In genomic region chr12:99010044-99010443, GRCm38 (mm10) we compare ENCODE assay signal across 24 mouse cellular contexts.
DNase-seq lines count a peak whose midpoint lies in the region; ATAC-seq and TF ChIP-seq lines count a peak whose summit lies in the region.
"Had no signal": no experiment of that assay in that cellular context is flagged by ENCODE, and none has a peak within 500 bp of the region (broad histone marks: within the 10 kb centered on the region; RNA-seq: fewer than 3 reads in every experiment).

No protein-coding gene starts in this region.

- H3K4me1 ChIP-seq in forebrain, embryonic 10.5 days: peaks cover 55% of the 10 kb centered on the region
- peaks cover 11% of the 10 kb centered on the region for H3K4me1 ChIP-seq in forebrain, postnatal 0 days (ENCODE audit: insufficient read depth)
- peaks cover 8% of the 10 kb centered on the region for H3K4me1 ChIP-seq in testis, adult 2 months (ENCODE audit: control insufficient read depth, insufficient read depth, low read length)
- peaks cover 27% of the 10 kb centered on the region for H3K4me1 ChIP-seq in midbrain, embryonic 11.5 days (ENCODE audit: control insufficient read depth, insufficient read depth, low read length)
- H3K4me1 ChIP-seq: intestine, embryonic 15.5 days; liver, embryonic 13.5 days had no signal

- DNase-seq in forebrain, embryonic 10.5 days (ENCODE audit: extremely low spot score, low spot score): peak; percentile 26
- DNase-seq in forebrain, postnatal 0 days: no peak
- DNase-seq in testis, postnatal 10 days (ENCODE audit: low spot score): no peak
- peak; percentile 89 for DNase-seq in midbrain, embryonic 11.5 days (ENCODE audit: low spot score, missing footprints)
- no peak for DNase-seq in lung, postnatal 36 days
- DNase-seq in kidney, adult 9 months: no peak
- DNase-seq in kidney, adult 8-10 months: no peak
- DNase-seq: adrenal gland, postnatal 25 days; cerebellum, adult 2 months; gastrocnemius, postnatal 10 days; heart, adult 18-20 months; liver, embryonic 13.5 days; lung, embryonic 14.5 days; lung, postnatal 4 days; thymus, postnatal 4 days had no signal

- TF ChIP-seq CTCF in forebrain, postnatal 0 days (IDR thresholded peaks at IDR 0.05; ENCODE audit: low read depth): no peak
- TF ChIP-seq CTCF in testis, adult 2 months (IDR thresholded peaks at IDR 0.05; ENCODE audit: control insufficient read depth, insufficient read depth, insufficient replicate concordance, low read depth, low read length): no peak

- ATAC-seq in forebrain, postnatal 0 days: no peak
- no peak for ATAC-seq in midbrain, embryonic 11.5 days (ENCODE audit: low FRiP score)
- ATAC-seq: activated CD4-positive, CD25-positive, alpha-beta regulatory T cell, adult 4 months; intestine, embryonic 15.5 days had no signal

- H3K4me3 ChIP-seq in forebrain, embryonic 10.5 days: no peak overlapping the region
- H3K4me3 ChIP-seq in forebrain, postnatal 0 days (ENCODE audit: low read depth, low read length): no peak overlapping the region
- H3K4me3 ChIP-seq in testis, adult 2 months (ENCODE audit: control insufficient read depth, low read depth, low read length): peak overlapping the region; percentile 53
- no peak overlapping the region for H3K4me3 ChIP-seq in midbrain, embryonic 11.5 days (ENCODE audit: low read depth, low read length)
- H3K4me3 ChIP-seq: embryonic facial prominence, embryonic 12.5 days; erythroblast, embryonic 14.5 days; heart, embryonic 13.5 days; intestine, embryonic 15.5 days; limb, embryonic 12.5 days; liver, embryonic 13.5 days had no signal

- H3K9me3 ChIP-seq in forebrain, embryonic 10.5 days: peaks cover 8% of the 10 kb centered on the region; the same call in 1 of the 2 replicates
- H3K9me3 ChIP-seq in forebrain, postnatal 0 days (ENCODE audit: low read length): no peaks in the 10 kb centered on the region
- peaks cover 3% of the 10 kb centered on the region for H3K9me3 ChIP-seq in midbrain, embryonic 11.5 days (ENCODE audit: control insufficient read depth, low read length)
- H3K9me3 ChIP-seq: embryonic facial prominence, embryonic 12.5 days; G1E; heart, embryonic 13.5 days; intestine, embryonic 15.5 days; limb, embryonic 12.5 days; liver, embryonic 13.5 days had no signal

- H3K27ac ChIP-seq in forebrain, embryonic 10.5 days: peak overlapping the region; percentile 89
- no peak overlapping the region for H3K27ac ChIP-seq in forebrain, postnatal 0 days (ENCODE audit: low read depth, low read length)
- H3K27ac ChIP-seq in testis, adult 2 months (ENCODE audit: control insufficient read depth, insufficient read depth, low read depth, low read length): no peak overlapping the region
- peak overlapping the region; percentile 94 for H3K27ac ChIP-seq in midbrain, embryonic 11.5 days (ENCODE audit: low read depth, low read length)
- H3K27ac ChIP-seq: embryonic facial prominence, embryonic 12.5 days; heart, embryonic 13.5 days; intestine, embryonic 15.5 days; kidney, postnatal 0 days; limb, embryonic 12.5 days; liver, embryonic 13.5 days had no signal

- peaks cover 5% of the 10 kb centered on the region; the same call in 1 of the 2 replicates for H3K27me3 ChIP-seq in forebrain, embryonic 10.5 days (ENCODE audit: poor library complexity, severe bottlenecking)
- H3K27me3 ChIP-seq in forebrain, postnatal 0 days (ENCODE audit: insufficient read depth, low read length): no peaks in the 10 kb centered on the region
- H3K27me3 ChIP-seq in testis, adult 2 months (ENCODE audit: control insufficient read depth, insufficient read depth, low read length): no peaks in the 10 kb centered on the region
- no peaks in the 10 kb centered on the region for H3K27me3 ChIP-seq in midbrain, embryonic 11.5 days (ENCODE audit: control insufficient read depth, insufficient read depth, low read length)
- H3K27me3 ChIP-seq: heart, embryonic 13.5 days; intestine, embryonic 15.5 days; limb, embryonic 12.5 days had no signal

- 66% methylated on average over 6 of the region's 6 CpGs for WGBS in forebrain, embryonic 10.5 days
- WGBS in forebrain, postnatal 0 days: 64% methylated on average over 6 of the region's 6 CpGs
- WGBS in midbrain, embryonic 11.5 days: 54% methylated on average over 6 of the region's 6 CpGs

- no peaks in the 10 kb centered on the region for H3K36me3 ChIP-seq in forebrain, embryonic 10.5 days (replicated peaks)
- no peaks in the 10 kb centered on the region for H3K36me3 ChIP-seq in forebrain, postnatal 0 days (ENCODE audit: insufficient read depth)
- H3K36me3 ChIP-seq in testis, adult 2 months (ENCODE audit: control insufficient read depth, insufficient read depth, low read length): no peaks in the 10 kb centered on the region
- no peaks in the 10 kb centered on the region for H3K36me3 ChIP-seq in midbrain, embryonic 11.5 days (ENCODE audit: control insufficient read depth, insufficient read depth, low read length)
- H3K36me3 ChIP-seq: embryonic facial prominence, embryonic 12.5 days; G1E; heart, embryonic 13.5 days; intestine, embryonic 15.5 days; limb, embryonic 12.5 days; liver, embryonic 13.5 days had no signal

- no peak overlapping the region for H3K4me2 ChIP-seq in forebrain, postnatal 0 days (ENCODE audit: low read depth)
- H3K4me2 ChIP-seq in midbrain, embryonic 11.5 days: no peak overlapping the region
- H3K4me2 ChIP-seq: embryonic facial prominence, embryonic 12.5 days; heart, embryonic 13.5 days; intestine, embryonic 15.5 days; limb, embryonic 12.5 days; liver, embryonic 13.5 days; lung, embryonic 14.5 days had no signal

- no peak for TF ChIP-seq POLR2A in testis, adult 2 months (IDR thresholded peaks at IDR 0.05; ENCODE audit: control insufficient read depth, low read depth, low read length)

- no peak overlapping the region for H3K9ac ChIP-seq in forebrain, postnatal 0 days
- no peak overlapping the region for H3K9ac ChIP-seq in midbrain, embryonic 11.5 days (ENCODE audit: low read length)
- H3K9ac ChIP-seq: embryonic facial prominence, embryonic 12.5 days; heart, embryonic 13.5 days; intestine, embryonic 15.5 days; limb, embryonic 12.5 days; liver, embryonic 13.5 days; lung, embryonic 14.5 days had no signal

Comparison
In these comparisons a context has a peak if more than half of its experiments do, and no peak if none do; other contexts are left out.
1. DNase-seq: peak in forebrain, embryonic 10.5 days (single experiment) and midbrain, embryonic 11.5 days (single experiment); none in forebrain, postnatal 0 days (single experiment), testis, postnatal 10 days (single experiment), lung, postnatal 36 days (single experiment), kidney, adult 9 months (single experiment) and kidney, adult 8-10 months (0 of 2).
2. H3K27ac ChIP-seq: peak in forebrain, embryonic 10.5 days (single experiment) and midbrain, embryonic 11.5 days (single experiment); none in forebrain, postnatal 0 days (single experiment) and testis, adult 2 months (single experiment).